Mouse (Mus musculus) hindbrain, embryonic 15.5 days (tissue): Measurements from ENCODE around the gene Ccdc150. TPM values are rescaled to one million over a fixed set of nuclear protein-coding genes. Genes with fewer than 3 reads are reported as not detected.

Source experiments
- ATAC-seq: fragments of 200-750 bp; cut with Nextera tagmentation; 2 replicates; pipeline ENCODE4 v1.8.0; 2017; ENCODE audit warnings: low read depth, moderate number of reproducible peaks, moderate TSS enrichment; ENCODE audit not compliant: low FRiP score
- H3K27ac ChIP-seq: fragments of 300-500 bp; sonication (generic); replicated peaks from 2 replicates; pipeline ENCODE4 v1.5.1; 2015; ENCODE audit warnings: mild to moderate bottlenecking, inconsistent platforms
- H3K27me3 ChIP-seq: fragments of 300-500 bp; sonication (generic); 2 replicates; pipeline ENCODE4 v1.6.1; 2015; ENCODE audit warnings: control low read depth, inconsistent platforms
- H3K36me3 ChIP-seq: fragments of 300-500 bp; sonication (generic); 2 replicates; pipeline ENCODE4 v1.6.1; 2015; ENCODE audit warnings: control low read depth, inconsistent platforms
- H3K4me1 ChIP-seq: fragments of 300-500 bp; sonication (generic); replicated peaks from 2 replicates; pipeline ENCODE4 v1.6.1; 2015; ENCODE audit warnings: control low read depth, inconsistent platforms
- H3K4me2 ChIP-seq: fragments of 300-500 bp; sonication (generic); 2 replicates; pipeline ENCODE4 v1.6.1; 2015; ENCODE audit warnings: moderate library complexity, mild to moderate bottlenecking, inconsistent platforms
- H3K4me3 ChIP-seq: fragments of 300-500 bp; sonication (generic); 2 replicates; pipeline ENCODE4 v1.5.1; 2015; ENCODE audit warnings: mild to moderate bottlenecking, inconsistent platforms
- H3K9ac ChIP-seq: fragments of 300-500 bp; sonication (generic); 2 replicates; pipeline ENCODE4 v1.6.1; 2015; ENCODE audit warnings: inconsistent platforms
- H3K9me3 ChIP-seq: fragments of 300-500 bp; sonication (generic); 2 replicates; pipeline ENCODE4 v1.6.1; 2016; ENCODE audit warnings: control low read depth, inconsistent platforms
- WGBS: fragments of 180-500 bp; shearing (Covaris S2); methylation state at CpG from one replicate; pipeline ENCODE4 v1.1.7; 2015; 5-methylcytosine and 5-hydroxymethylcytosine counted together
- polyA plus RNA-seq: library from polyadenylated mRNA; unstranded; fragments of >200 nt; fragmentation: Nextera tagmentation; extraction: Ambion mirVana; gene quantifications from 2 replicates; pipeline ENCODE4 v1.2.1, GENCODE M21; 2015

Ccdc150 gene
- polyA plus RNA-seq, 1 experiment from 2014 or later = 0.17 TPM

GRCm38 (mm10) chr1:54356566-54356965 is 106.1 kb downstream of the Ccdc150 start:
- Histone ChIP-seq H3K27ac (no peak overlapping the region), H3K36me3 (no peaks in the 10 kb centered on the region), H3K4me3 (no peak overlapping the region), H3K9ac (no peak overlapping the region), H3K4me2 (no peak overlapping the region), H3K9me3 (no peaks in the 10 kb centered on the region), H3K4me1 (no peaks in the 10 kb centered on the region), H3K27me3 (no peaks in the 10 kb centered on the region)
- ATAC-seq = no peak
- 84% methylated on average over 6 of the region's 6 CpGs for WGBS

- Histone ChIP-seq H3K36me3 (no peaks in the 10 kb centered on the region), H3K4me3 (no peak overlapping the region), H3K27me3 (no peaks in the 10 kb centered on the region), H3K9ac (no peak overlapping the region), H3K9me3 (no peaks in the 10 kb centered on the region), H3K4me2 (no peak overlapping the region), H3K4me1 (no peaks in the 10 kb centered on the region), H3K27ac (no peak overlapping the region)
- ATAC-seq = no peak
These were observed 127.1 kb downstream of the Ccdc150 start for GRCm38 (mm10) chr1:54377506-54378051.

- Histone ChIP-seq H3K27me3 (no peaks in the 10 kb centered on the region), H3K9me3 (no peaks in the 10 kb centered on the region), H3K4me3 (no peak overlapping the region), H3K4me2 (no peak overlapping the region), H3K27ac (no peak overlapping the region), H3K36me3 (no peaks in the 10 kb centered on the region), H3K4me1 (no peaks in the 10 kb centered on the region), H3K9ac (no peak overlapping the region)
- 92% methylated on average over 9 of the region's 9 CpGs for WGBS
- ATAC-seq = no peak
These were observed 130.8 kb downstream of the Ccdc150 start for GRCm38 (mm10) chr1:54380978-54381914.

GRCm38 (mm10) chr1:54384221-54384620 is 133.7 kb downstream of the Ccdc150 start:
- H3K4me2 ChIP-seq = no peak overlapping the region
- H3K4me1 ChIP-seq = no peaks in the 10 kb centered on the region
- no peak overlapping the region for H3K27ac ChIP-seq
- ATAC-seq = no peak
- no peak overlapping the region for H3K4me3 ChIP-seq
- H3K9ac ChIP-seq = no peak overlapping the region
- no peaks in the 10 kb centered on the region for H3K9me3 ChIP-seq
- H3K27me3 ChIP-seq = no peaks in the 10 kb centered on the region
- H3K36me3 ChIP-seq = no peaks in the 10 kb centered on the region
- WGBS = 28% methylated on average over 1 of the region's 1 CpGs

- no peaks in the 10 kb centered on the region for H3K4me1 ChIP-seq
- ATAC-seq = no peak
- H3K9me3 ChIP-seq = no peaks in the 10 kb centered on the region
- H3K36me3 ChIP-seq = peaks cover 43% of the 10 kb centered on the region
- no peak overlapping the region for H3K27ac ChIP-seq
- no peak overlapping the region for H3K4me2 ChIP-seq
- H3K4me3 ChIP-seq = no peak overlapping the region
- H3K9ac ChIP-seq = no peak overlapping the region
- no peaks in the 10 kb centered on the region for H3K27me3 ChIP-seq
These were observed 152.3 kb downstream of the Ccdc150 start for GRCm38 (mm10) chr1:54402736-54403135.

Other genes starting within 250 kb of the Ccdc150 start
- 8.5 TPM in 2 replicates for gene Hecw2, start 55.5 kb upstream of the Ccdc150 start, polyA plus RNA-seq
- 20.9 and 24.0 TPM in 2 replicates for gene Gtf3c3, start 188.3 kb downstream of the Ccdc150 start, polyA plus RNA-seq